Mouse (Mus musculus) brain, embryonic 14.5 days (tissue): ENCODE measurements at regions not wholly inside any gene's neighbourhood (a gene's known extent, or its start where the extent isn't known, plus 50 kb on each side); places are given as distances from the start of the nearest gene placed in this dataset.

Source experiments
- CTCF ChIP-seq: fragments of 200-500 bp; IDR thresholded peaks from 2 replicates; pipeline ENCODE4 v1.5.1; 2012; ENCODE audit warnings: inconsistent platforms, mild to moderate bottlenecking, moderate library complexity, borderline replicate concordance; ENCODE audit not compliant: insufficient read depth, insufficient read length; ENCODE audit errors: extremely low read depth
- POLR2A ChIP-seq: fragments of 200-500 bp; IDR thresholded peaks from 2 replicates; pipeline ENCODE4 v1.6.1; 2012; ENCODE audit warnings: mild to moderate bottlenecking, inconsistent platforms, borderline replicate concordance; ENCODE audit not compliant: poor library complexity, insufficient read depth, insufficient read length, severe bottlenecking; ENCODE audit errors: extremely low read depth

- TF ChIP-seq POLR2A (no peak), CTCF (no peak)
Measured at GRCm38 (mm10) chr1:137696796-137697195, 478.7 kb downstream of the Ptprc start.
